Mouse (Mus musculus) CH12.LX (cell line): Measurements from ENCODE around the gene Rgl1.

Experiments used
- CHD1 ChIP-seq: IDR thresholded peaks from 2 replicates; pipeline ENCODE4 v1.6.1; 2012; ENCODE audit warnings: low read depth, low read length, improper control_type of control experiment, inconsistent platforms
- CTCF ChIP-seq, 2 experiments: IDR thresholded peaks in 1 of 2; conservative IDR thresholded peaks in 1 of 2; 2 replicates each; pipeline ENCODE4 v1.5.1; 2011 to 2012; ENCODE audit warnings: low read depth in 2 of 2, low read length in 2 of 2, improper control_type of control experiment in 1 of 2, inconsistent platforms in 1 of 2, mild to moderate bottlenecking in 1 of 2, moderate library complexity in 1 of 2
- EP300 ChIP-seq: IDR thresholded peaks from 2 replicates; pipeline ENCODE4 v1.6.1; 2011; ENCODE audit warnings: low read length, improper control_type of control experiment
- ETS1 ChIP-seq: conservative IDR thresholded peaks from 2 replicates; pipeline ENCODE4 v1.6.1; 2012; ENCODE audit warnings: low read depth, mild to moderate bottlenecking, inconsistent platforms, low read length, improper control_type of control experiment, moderate library complexity
- GABPA ChIP-seq: IDR thresholded peaks from 2 replicates; pipeline ENCODE4 v1.6.1; 2012; ENCODE audit warnings: low read depth, low read length, improper control_type of control experiment, inconsistent platforms; ENCODE audit not compliant: insufficient replicate concordance
- JUND ChIP-seq: conservative IDR thresholded peaks from 2 replicates; pipeline ENCODE4 v1.6.1; 2011; ENCODE audit warnings: low read depth, low read length, improper control_type of control experiment
- KAT2A ChIP-seq: IDR thresholded peaks from 2 replicates; pipeline ENCODE4 v1.6.1; 2012; ENCODE audit warnings: low read length, improper control_type of control experiment, inconsistent platforms; ENCODE audit not compliant: insufficient replicate concordance
- MAX ChIP-seq: IDR thresholded peaks from 2 replicates; pipeline ENCODE4 v1.6.1; 2011; ENCODE audit warnings: low read length, improper control_type of control experiment
- MYC ChIP-seq: IDR thresholded peaks from 2 replicates; pipeline ENCODE4 v1.6.1; 2011; ENCODE audit warnings: low read depth, mild to moderate bottlenecking, improper control_type of control experiment, low read length
- POLR2A ChIP-seq: IDR thresholded peaks from 2 replicates; pipeline ENCODE4 v1.6.1; 2011; ENCODE audit warnings: low read depth, mild to moderate bottlenecking, improper control_type of control experiment, low read length
- POLR2AphosphoS2 ChIP-seq: IDR thresholded peaks from 2 replicates; pipeline ENCODE4 v1.6.1; 2011; ENCODE audit warnings: low read depth, low read length, improper control_type of control experiment
- TCF12 ChIP-seq: IDR thresholded peaks from 2 replicates; pipeline ENCODE4 v1.6.1; 2014; ENCODE audit warnings: low read depth, mild to moderate bottlenecking, inconsistent platforms, low read length, improper control_type of control experiment
- UBTF ChIP-seq: IDR thresholded peaks from 2 replicates; pipeline ENCODE4 v1.6.1; 2012; ENCODE audit warnings: low read depth, mild to moderate bottlenecking, inconsistent platforms, low read length, improper control_type of control experiment, moderate library complexity
- ZC3H11A ChIP-seq: IDR thresholded peaks from 2 replicates; pipeline ENCODE4 v1.6.1; 2012; ENCODE audit warnings: low read depth, mild to moderate bottlenecking, inconsistent platforms, low read length, improper control_type of control experiment

DNA sequence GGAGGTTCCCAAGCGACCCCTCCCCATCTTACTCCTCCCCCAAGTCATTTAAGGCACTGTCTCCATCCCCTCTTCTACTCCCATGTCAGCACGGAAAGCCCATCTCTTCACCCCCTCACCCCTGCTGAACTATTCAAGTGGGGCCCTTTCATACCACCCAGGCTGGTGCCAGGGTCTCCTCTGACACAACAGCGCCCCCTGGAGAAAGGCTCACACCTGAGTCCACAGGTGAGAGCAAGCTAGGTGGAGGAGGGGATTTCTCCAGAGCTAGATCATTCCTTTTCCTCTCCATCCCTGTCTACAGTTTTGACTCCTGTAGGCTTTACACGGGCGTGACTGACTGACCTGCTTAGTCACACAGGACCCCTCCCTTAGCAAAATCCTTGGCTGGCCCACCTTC, 87.7 kb downstream of the Rgl1 start:
- TF ChIP-seq POLR2AphosphoS2: no peak
- no peak for TF ChIP-seq EP300
- no peak for TF ChIP-seq POLR2A
- no peak for TF ChIP-seq JUND
- TF ChIP-seq KAT2A: no peak
- peak in 1 of 2 experiments; percentile 53; a peak in 2 of 4 replicates for TF ChIP-seq CTCF (conservative IDR thresholded peaks at IDR 0.05 in 1 of 2, IDR thresholded peaks at IDR 0.05 in 1 of 2; ENCODE audit: low read depth in 2 of 2, low read length in 2 of 2)
- TF ChIP-seq TCF12: no peak
- no peak for TF ChIP-seq GABPA
- TF ChIP-seq MAX: no peak
- no peak for TF ChIP-seq MYC
- no peak for TF ChIP-seq UBTF
- TF ChIP-seq ETS1: no peak
- TF ChIP-seq CHD1: no peak
- no peak for TF ChIP-seq ZC3H11A
